Mouse (Mus musculus) liver (tissue): ENCODE data around the gene Olfr854.

Experiments used
- DNase-seq: peaks from one replicate; pipeline ENCODE4 v3.0.0-alpha.2; 2020; ENCODE audit warnings: mixed read lengths

Gene Olfr854

DNA sequence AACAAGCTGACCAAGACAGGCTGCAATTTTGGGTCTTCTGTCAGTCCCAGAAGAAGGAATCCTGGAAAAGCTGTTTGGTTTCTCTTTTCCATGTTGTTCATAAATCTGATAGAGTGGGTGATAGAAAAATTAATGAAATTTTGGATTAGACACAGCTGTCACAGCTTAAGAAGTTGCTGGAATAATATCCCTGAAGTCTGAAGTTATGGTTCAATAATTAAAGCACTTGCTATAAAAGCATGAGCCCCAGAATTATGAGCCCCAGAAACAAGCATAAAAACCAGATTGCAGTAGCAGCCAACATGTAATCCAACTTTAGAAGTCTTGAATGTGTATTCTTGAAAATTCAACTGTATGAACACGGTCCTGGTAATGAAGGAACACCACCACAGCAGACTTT, at the start of gene Olfr854:
Gene Olfr854, minus strand, starts transcription at position 101 of the 400 bp plus-strand sequence.
- DNase-seq: no peak

DNA sequence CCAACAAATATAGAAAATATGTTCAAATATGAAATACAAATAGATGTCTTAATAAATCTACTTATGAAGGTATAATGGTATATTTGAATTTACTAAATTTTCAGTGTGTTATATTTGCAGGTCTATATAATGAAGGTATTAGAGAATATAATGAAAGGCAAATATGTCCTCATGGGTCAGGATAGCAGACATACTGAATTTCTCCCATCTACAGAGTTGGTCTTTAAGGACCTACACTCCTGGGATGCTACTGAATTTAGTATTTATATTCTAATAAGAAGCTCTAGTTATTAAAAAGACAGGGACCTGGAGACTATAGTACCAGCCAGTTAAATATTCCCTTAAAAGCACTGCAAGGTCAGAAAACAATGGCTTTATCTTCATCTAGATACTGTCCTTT, 15.1 kb upstream of the Olfr854 start, which contains the start of gene Olfr855:
Gene Olfr855, plus strand, starts transcription at position 301 of the 400 bp plus-strand sequence.
- no peak for DNase-seq

DNA sequence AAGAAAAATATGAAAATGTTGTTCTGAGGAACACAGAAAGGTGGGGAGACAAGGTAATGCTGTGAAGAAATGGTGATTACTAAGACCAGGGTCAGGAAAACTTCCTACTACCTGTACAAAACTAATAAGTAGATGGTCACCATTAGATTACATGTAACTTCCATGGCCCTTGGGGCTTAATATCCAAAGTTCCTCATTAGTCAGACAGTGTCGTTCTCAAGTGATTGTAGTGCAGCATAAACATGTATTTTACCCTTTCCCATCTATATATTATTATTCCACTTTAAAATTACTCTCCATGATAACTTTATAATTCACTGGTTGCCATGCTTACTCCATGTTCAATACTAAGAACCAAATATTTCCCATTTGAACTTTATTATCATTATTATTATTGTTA, 26.2 kb downstream of the Olfr854 start, which contains the start of gene Olfr853:
Gene Olfr853, minus strand, starts transcription at position 101 of the 400 bp plus-strand sequence.
- DNase-seq: no peak
